Mouse (Mus musculus) right cerebral cortex, postnatal 4 days (tissue): ENCODE measurements around the gene Ap3d1.

Experiments
- DNase-seq: peaks from one replicate; pipeline ENCODE4 v3.0.0-alpha.2; 2022

The Ap3d1 gene

DNA sequence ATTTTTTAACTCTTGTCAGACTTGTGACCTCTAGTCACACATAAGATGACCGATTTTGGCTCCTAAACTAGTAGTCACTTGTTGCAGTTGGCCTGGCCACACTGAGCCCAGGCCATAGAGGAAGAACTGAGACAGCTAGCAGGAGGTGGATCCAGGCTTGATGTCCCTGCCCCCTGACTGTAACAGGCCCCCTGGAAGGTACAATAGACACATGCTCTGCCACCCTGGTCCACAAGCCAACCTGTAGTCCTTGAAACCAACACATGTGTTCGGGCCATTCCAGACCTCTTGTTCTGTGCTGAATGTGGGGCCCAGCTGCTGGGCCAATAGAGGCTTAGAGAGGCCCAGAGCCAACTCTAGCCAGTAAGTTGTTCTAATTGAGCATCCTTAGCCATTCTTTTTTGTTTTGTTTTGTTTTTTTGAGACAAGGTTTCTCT lies 61.8 kb downstream of the Ap3d1 start:
- DNase-seq = no peak

DNA sequence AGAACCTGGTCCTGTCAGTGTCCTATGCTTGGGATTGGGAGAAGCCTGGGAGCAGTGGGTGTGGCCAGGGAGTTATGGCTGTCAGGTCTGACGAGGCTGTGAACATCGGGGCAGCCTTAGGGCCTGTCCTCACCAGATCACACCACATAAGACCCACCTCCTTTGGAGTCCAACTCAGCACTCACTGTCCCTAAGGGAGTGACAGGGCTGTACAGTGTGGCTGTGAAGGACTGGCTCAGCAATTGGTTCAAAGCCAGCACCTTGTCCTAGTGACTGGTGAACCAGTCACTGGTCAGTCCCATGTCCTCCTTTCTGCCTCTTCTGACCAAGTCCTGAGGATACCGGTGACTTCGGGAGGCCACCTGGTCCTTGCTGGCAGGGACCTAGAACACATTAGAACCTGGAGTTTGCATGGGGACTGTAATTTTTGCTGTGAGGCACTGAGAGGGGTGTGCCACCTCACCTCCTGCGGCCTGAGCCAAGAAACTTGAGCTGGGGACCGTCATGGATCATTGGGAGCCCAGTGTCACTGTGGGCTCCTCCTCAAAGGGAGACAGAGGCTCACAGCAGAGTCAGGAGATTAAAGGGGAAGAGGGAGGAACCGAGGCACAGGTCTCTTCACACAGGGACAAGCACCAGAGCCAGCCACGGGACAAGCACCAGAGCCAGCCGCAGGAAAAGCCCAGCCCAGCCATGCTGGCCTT lies 62.4 kb downstream of the Ap3d1 start:
- no peak for DNase-seq

DNA sequence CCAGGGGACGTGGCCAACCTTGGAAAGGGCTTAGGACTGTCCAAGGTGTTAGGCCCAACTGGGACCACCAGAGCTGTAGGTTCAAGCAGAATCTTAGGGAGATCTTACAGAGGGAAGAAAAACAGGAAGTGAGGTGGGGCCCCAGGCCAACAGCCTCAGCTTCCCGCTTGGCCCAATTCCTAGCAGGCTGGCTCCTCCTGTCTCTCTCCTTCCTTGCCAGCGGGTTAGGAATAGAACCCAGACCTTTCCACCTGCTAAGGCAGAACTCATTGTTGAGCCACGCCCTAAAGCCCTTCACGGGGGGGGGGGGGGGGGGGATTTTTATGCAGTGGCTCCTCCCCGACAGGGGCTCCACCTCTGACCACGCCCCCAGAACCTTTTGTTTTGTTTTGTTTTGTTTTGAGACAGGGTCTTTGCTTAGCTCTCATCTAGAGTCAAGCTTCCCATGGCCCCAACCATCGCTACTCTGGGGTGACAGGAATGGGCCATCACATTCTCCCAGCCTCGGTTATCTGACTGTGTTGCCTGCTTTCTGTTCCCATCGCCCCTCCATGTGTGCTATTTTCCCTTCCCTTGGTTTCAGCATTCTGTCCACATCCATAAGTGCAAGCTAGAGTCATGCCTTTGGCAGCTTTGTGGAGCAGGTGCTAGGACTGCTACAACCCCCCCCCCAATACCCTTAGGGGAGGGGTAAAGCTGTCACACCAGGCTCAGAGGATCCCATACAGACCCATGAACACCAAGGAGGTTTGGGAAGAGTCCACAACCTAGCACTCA lies 63.3 kb downstream of the Ap3d1 start:
- no peak for DNase-seq

DNA sequence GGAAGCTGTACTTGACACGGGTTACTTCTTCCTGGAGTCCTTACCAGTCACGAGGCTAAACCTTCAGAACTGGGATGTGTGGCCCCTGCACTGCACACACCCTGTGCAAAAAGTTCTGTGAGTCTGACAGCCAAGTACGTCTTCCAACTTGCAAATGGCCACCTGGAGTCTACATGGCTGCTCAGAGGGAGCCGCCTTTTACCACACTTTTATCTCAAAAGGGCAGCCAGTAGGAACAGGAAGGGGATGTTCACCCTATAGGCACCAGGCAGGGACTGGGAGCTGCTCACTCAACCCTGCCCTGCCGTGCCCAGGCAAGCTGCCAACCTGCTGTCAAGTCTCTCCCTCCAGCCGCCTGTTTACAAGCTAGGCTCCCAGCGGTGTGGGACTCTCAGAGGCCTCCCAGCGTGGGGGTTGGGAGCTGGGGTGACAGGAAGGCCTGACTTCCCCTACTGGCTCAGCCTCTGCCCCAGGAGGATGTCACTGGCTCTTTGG lies 64.1 kb downstream of the Ap3d1 start, which contains the start of gene Mknk2:
Gene Mknk2, minus strand, starts transcription at position 171 of the 495 bp plus-strand sequence.
- peak; percentile 83 for DNase-seq

DNA sequence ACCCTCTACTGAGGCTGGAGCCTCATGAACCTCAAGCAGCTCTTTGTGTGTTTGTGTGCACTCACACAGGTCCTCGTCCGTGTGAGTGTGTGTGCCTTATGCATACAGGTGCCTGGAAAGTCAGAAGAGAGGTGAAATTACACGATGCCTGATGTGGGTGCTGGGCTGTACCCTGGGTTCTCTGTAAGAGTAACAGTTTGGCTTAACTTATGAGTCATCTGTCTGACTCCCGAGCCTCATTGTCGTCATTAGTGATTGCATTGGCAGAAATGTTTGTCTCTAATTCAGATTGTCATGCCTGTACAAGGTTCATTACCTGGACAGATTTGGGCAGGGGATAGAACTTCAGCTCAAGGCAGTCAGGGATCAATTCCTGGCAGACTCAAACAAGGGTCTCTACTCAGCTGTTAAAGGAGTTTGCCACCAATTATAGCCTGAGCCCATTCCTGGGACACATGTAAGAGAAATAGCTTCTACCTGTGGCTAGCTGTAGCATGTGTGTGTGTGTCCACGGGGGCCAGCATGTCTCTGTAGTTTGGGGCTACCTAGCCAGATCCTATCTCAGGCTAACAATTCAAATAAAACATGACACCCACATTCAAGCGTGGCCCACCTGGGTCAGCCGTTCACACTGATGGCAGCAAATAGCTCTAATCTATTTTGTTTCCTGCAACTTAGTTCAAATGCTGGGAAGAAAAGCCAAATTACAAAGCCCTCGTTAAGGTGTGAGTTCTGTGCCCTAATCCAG lies 64.8 kb downstream of the Ap3d1 start:
- DNase-seq = no peak

DNA sequence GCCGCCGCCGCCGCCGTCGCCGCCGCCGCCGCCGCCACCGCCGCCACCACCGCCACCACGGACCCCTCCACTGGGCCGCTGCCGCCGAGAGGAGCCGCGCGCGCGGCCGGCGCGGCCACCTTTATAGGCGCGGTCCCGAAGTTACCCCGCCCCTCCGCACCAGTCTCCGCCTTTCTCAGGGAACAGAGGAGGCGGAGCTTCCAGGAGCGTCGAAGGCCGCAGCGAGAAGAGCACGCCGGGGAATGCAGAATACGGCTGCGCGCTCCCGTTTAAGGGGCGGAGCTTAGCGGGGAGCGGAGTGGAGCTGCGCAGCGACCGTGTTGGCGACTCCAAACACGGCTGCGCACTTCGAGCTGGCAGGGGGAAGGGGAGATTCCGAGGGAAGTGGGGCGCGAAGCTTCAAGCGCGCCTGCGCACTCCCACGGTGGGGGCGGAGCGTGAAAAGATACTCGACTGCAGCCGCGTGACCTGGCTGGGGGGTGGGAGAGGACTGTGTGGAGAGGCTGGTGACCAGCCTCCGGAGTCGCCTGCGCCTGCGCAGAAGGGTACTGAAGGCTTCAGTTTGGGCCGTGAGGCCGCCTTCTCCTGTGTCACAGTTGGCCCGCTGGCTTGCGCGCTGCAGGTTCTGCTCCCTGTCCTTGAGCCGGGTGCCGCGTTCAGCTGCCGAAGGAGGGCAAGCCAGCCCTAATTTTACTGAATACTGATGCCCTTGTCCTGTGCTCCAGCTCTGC lies 65.7 kb downstream of the Ap3d1 start:
- peak; percentile 99 for DNase-seq

DNA sequence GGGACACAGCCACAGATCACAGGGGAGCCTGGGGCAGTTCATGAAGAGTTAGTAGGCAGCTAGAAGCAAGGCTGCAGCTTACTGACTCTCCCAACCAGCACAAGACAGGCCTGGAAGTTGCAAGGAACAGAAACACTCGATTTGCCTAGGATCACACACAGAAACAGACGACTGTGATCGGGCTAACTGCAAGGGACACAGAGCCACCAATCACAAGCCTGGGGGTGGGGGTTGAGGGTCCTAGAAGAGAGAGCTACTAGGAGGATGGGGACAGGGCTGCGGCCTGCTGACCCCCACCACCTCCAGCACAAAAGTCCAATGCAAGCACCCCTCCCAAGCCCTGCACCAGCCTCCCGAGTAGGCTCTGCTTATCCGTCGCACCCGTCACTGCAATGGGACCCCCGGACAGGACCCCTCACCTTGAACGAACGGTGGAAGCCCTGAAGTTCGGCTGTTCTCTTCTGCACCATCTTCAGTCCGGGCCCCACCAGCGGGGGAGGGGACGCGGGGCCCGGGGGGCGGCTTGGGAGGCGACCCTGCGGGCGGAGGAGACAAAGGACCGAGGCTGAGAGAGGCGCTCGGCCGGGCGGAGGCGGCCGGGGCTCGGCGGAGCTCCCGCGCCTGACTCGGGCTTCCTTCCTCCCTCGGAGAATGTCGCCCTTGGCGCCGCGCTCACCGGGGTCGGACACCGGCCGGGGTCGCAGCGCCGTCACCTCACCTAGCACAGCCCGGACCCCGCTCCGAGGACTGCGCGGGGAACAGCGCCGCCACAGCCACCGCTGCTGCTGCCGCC lies 66.5 kb downstream of the Ap3d1 start:
- DNase-seq = peak; percentile 25

DNA sequence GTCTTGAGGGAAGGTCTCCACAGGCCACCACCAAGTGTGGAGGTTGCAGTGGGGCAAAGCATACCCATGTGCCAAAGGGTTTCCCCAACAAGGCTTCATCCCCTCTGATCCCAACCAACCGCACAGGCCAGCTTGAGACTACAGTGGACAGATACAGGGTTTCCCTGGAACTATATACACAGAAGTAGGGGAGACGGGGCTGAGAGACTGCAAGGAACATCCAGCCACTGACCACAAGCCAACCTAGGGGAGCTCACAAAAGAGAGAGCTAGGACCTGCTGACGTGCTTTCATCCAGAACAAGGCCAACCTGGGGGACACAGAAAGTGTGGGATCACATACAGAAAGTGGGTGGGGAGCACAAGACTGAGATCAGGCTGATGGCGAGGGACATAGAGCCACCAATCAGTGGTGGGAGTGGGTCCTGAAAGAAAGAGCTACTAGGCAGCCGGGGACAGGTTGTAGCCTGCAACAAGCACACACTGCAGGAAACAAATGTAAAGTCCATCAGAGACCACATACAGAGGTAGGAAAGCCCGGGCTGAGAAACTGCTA lies 67.1 kb downstream of the Ap3d1 start:
- DNase-seq = no peak

DNA sequence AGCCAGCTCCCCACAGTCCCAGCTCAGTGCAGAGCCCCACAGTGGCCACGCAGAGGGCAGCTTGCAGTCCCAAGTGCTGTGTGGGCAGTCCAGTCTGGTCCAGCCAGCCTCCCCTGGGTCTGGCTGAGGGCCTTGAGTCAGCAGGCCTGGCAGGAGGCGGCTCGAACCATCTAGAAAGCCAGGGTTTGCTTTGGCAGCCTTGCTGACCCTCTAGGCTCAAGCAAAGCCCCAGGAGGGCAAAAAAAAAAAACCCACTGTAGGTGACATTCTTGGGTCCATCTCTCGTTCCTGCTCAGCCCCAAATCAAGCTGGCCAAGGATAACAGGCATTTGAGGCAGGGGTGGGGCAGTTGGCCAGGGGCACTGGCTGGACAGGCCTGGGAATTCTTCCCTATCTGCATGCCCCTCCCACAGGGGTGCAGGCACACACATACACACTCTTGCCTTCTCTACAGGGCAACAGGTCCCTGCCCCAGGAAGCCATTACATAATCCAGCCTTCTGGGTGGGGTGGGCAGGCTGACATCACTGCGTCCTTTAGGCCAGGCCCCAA lies 67.8 kb downstream of the Ap3d1 start:
- no peak for DNase-seq

DNA sequence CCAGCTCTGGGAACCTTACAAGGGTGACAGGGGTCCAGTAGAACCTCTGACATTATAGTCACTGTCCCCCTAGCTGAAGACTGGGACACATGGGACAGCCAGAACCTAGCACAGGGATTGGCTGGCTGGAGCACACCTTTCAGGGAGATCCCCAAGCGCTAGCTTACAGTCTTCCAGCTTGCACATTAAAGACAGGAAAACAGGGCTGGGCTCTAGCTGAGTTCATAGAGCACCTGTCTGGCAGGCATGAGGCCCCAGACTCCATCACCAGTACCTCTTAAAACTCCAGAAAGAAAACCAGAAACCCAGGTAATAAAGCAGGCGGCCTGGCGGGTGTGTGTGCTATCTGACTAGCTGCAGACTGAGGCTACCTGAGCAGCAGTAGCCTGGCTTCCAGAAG lies 68.4 kb downstream of the Ap3d1 start:
- DNase-seq = no peak

DNA sequence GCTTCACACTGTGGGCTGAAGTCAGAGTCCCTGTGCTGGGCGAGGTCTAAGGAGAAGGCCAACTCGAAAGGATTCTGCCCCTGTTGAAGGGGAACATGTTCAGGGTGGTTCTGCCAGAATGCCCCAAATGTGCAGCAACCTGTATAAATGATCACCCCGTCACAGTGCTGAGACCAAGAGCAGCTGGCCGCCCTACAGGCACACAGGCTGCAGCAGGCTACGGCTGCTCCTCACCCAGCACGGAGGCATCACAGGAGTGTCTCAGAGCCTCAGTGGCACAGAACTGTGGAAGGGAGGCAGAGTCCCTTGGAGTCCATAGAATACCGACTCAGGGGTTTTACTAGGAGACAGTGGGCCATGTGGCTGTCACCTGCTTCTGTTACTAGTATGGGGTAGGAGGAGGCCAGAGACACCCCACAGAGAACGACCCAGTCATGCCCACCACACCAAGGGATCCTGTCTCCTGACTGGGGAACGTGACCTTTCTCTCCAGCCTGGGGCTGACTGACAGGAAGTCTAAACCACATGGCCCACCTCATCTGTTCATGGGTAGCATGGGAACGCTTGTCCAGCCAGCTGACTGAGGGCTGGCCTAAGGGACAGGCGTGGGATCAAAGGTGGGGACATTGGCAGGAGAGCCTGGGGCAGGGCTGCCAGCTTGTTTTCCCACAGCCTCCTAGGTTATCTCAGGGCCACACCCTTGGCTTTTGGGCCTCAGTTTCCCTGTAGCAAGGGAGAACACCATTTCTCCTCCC lies 70.0 kb downstream of the Ap3d1 start:
- no peak for DNase-seq

DNA sequence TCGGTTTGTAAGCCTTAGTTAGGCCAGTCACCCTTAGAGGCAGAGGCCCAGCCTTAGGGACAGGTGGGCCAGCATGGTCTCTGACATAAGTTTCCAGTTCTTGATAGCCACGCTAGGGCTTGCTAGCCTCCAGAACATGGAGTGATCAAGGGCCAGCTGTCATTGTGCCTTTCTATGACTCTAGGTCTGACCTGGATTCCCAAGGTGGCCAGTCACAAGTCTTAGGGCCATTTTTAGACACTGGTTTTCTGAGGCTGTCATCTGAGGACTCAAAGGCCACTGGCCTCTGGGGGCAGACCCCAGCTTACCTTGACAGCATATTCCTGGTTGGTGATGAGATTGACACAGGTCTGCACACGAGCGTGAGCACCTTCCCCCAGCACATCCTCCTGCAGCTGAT lies 70.8 kb downstream of the Ap3d1 start:
- DNase-seq = no peak

DNA sequence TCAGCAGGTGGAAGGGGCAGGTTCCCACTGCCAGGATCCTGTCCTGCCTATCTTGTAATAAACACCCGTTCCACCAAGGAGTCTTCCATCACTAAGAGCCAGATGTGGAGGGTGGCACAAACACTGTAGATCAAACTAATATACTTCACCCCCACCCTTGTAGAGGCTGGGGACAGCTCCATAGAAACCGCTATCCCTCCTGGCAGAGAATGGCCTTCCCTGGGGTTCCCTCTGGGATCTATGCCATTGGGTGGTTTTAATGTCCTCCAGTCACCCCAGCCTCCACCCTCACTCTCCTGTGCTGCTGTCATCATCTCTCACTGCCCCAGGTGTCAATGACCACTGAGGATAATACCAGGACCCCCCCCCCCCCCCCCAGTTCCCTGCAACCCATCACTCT lies 71.5 kb downstream of the Ap3d1 start:
- no peak for DNase-seq

DNA sequence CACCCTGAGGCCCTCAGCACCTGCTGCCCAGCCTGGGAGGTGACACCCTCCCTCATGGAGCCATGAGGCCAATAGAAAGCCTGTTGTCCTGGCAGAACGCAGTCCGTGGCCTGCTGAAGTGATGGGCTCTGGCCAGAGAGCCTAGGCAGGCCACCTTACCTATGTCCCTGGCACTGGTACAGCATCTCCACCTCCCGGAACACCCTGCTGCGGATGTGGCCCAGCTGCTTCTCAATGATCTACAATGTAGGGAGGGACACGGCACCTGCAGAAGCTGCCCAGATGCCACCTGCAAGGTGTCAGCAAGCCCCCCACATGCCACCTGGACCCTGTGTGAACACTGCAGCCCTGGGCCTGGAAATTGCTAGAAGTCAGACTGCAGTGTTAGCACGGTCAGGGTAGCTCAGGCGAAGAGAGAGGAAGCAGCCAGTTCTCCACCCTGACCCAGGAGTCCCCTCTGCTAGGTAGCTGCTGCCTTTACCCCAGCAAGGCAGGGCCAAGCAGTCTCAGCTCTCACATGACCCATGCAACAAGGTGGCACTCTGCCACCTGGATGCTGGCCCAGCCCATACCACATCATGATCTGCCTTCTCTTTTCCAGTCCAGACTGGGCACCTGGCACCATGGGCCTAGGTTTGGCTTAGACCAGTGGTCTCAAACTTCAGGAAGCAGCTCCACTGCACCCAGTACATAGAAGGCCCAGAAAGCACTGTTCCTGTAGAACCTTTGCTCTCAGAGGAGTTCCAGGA lies 72.2 kb downstream of the Ap3d1 start:
- DNase-seq = no peak

DNA sequence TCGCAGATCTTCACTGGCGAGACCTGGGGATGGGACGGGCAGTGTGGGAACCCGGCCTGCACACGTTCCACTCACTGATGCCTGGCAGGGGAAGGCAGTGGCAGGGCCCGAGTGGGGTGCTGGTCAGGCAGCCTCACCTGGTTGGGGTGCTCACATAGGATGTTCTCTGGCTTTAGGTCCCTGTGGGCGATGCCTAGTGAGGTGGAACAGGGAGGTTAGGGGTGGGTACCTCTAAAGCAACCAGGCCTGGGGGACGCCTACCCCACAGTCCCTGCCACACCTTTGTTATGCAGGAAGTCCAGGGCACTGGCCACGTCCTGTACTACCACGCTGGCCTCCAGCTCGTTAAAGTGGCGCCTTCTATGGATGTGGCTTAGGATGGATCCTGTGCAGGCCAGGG lies 73.0 kb downstream of the Ap3d1 start:
- DNase-seq = no peak

DNA sequence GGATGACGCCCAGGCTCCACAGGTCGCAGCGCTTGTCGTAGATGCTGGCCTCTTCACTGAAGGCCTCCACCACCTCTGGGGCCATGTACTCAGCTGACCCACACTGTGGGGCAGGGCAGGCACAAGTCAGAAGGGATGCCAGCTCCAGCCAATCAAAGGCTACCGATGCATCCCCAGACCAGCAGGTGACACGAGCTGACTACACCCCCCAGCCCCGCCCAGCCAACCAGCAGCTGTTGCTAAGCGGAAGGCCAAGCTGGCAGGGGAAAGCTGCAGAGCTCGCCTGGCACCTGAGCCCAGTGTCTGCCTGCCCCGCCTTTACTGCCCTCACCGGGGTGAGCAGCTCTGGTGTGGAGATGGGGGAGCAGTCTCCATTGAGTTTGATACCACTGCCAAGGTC lies 73.5 kb downstream of the Ap3d1 start:
- no peak for DNase-seq

DNA sequence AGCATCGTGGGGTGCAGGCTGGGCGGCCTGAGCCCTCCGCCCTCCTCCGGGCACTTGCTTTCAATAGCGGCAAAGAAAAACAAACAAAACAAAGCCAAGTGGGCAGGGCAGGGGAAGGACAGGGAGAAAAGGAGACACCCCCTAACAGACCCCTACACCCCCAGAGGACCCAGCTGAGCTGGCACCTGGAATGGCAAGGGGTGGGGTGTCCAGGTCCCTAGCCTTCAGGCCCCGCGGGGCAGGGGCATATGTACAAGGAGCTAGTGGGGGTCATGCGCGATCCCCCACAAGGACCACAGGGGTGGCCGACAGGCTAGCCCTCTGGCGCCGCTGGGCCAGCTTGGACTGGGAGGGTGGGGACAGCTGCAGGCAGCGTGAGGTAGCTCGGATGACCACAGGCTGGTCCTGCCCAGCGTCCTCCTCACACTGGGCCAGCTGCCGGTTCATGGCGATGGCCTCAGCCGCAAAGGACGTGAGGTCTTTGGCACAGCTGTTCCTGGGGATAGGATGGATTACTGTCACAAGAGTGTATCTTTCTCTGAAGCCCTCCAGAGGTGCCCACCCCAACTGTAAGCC lies 75.1 kb downstream of the Ap3d1 start:
- no peak for DNase-seq

DNA sequence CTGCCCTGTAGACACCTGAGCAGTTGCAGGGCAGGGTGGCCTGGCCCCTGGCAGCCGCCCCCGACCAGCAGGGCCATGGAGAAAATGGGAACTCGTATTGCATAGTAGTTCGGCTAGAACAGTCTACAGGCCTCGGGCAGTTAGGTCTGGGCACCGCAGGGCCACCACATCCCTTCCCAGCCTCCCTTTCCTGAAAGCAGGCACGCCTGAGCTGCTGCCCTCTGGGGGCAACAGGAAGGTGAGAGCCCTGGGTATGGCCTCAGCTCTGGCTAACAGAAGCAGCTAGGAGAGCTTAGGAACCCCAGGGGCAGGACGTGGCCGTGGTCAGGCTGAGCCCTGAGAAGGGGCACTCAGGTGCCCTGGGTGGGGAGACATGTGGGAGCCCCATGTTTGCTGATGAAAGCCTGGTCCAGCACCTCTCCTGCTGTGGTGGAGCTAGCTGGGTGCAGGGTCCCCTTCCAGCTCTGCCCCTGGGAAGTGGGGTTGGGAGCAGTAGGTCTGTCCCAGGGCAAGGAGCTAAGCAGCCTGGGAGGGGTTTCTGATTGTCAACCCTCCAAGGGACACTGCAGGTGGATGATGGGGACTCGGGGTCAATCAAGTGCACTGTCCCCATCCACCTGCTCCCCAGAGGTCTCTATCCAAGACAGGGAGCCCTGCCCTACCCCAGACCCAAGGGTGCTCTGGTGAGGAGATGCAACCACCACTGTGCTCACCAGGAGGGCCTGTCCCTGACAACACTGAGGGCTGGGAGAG lies 75.9 kb downstream of the Ap3d1 start:
- DNase-seq = no peak

DNA sequence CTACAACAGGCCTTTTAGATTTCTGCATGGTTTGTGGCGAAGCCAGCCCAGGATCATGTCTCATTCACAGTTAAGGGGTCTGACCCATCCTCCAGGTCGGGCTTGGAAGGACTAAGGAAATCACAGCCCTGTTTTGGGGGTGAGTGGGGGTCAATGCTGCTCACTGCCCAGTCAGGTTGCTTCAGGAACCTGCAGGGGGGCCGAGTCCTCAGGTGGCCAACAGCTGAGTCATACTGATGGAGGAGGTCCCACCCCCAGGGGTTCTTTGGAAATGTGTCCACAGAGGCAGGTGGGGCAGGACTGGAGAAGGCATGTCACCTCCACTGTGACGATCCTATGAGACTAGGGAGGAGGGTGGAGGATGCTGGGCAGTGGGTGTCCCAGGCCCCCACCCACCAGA lies 76.6 kb downstream of the Ap3d1 start:
- no peak for DNase-seq
